Mouse (Mus musculus): ENCODE results near the gene Limd1. TPM values are rescaled to one million over a fixed set of nuclear protein-coding genes. Genes with fewer than 3 reads are reported as not detected.

The Limd1 gene
- total and polyA plus RNA-seq, 2 experiments from 2014 or later: 42.4 to 143 TPM

DNA sequence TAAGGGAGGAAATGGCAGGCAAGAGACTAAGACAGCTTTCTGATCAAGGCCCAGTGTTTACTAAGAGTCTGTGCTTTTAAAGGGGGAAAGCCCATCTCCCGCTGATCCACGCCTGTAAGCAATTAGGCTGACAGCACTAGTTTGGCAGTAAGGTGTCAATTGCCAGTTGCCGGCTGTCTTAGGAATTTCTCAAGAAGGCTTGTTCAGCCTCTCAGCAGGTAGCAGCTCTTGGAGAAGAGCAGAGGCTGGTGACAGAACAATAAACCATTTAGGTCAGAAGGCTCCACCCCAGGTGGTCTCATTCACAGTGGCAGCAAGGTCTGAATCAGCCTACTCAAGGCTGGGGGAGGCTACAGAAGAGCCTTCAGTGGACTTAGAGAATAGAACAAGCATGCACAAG lies 76.1 kb downstream of the Limd1 start:
- Histone ChIP-seq H3K27me3 (ENCODE audit: control insufficient read depth, insufficient read depth, low read length) (no peaks in the 10 kb centered on the region), H3K36me3 (replicated peaks; ENCODE audit: control insufficient read depth, insufficient read depth, low read length) (peaks cover 83% of the 10 kb centered on the region)
- WGBS: 70% methylated on average over 3 of the region's 3 CpGs

More for the DNA sequence above, 76.1 kb downstream of the Limd1 start:
- ATAC-seq (ENCODE audit: insufficient read depth, low read depth) (no peak), DNase-seq (ENCODE audit: low spot score) (no peak)
- Histone ChIP-seq H3K4me2 (ENCODE audit: low read depth, low read length) (no peak overlapping the region), H3K9ac (replicated peaks; ENCODE audit: low read depth, low read length) (no peak overlapping the region), H3K9me3 (replicated peaks; ENCODE audit: control insufficient read depth, low read length) (no peaks in the 10 kb centered on the region), H3K4me3 (ENCODE audit: low read depth, low read length) (no peak overlapping the region), H3K4me1 (ENCODE audit: control insufficient read depth, insufficient read depth) (no peaks in the 10 kb centered on the region), H3K27ac (ENCODE audit: low read depth) (no peak overlapping the region)
- TF ChIP-seq EP300 (IDR thresholded peaks at IDR 0.05; ENCODE audit: low read depth) (no peak), CTCF (IDR thresholded peaks at IDR 0.05; ENCODE audit: low read depth) (no peak)

Other genes with a start within 250 kb of the Limd1 start
- 34.3 and 34.7 TPM in 2 replicates for gene Tmem158, start 217.9 kb upstream of the Limd1 start, total RNA-seq (2014; rRNA removed; ENCODE audit: low replicate concordance)
- gene Tmem158, start 217.9 kb upstream of the Limd1 start, polyA plus RNA-seq (2015; fragmentation: Nextera tagmentation; extraction: Ambion mirVana): 8.6 and 8.9 TPM in 2 replicates
- 33.1 and 35.3 TPM in 2 replicates for gene Lars2, start 111.8 kb upstream of the Limd1 start, total RNA-seq (2014; rRNA removed; ENCODE audit: low replicate concordance)
- 950 and 986 TPM in 2 replicates for gene Lars2, start 111.8 kb upstream of the Limd1 start, polyA plus RNA-seq (2015; fragmentation: Nextera tagmentation; extraction: Ambion mirVana)
- 29.9 and 32.9 TPM in 2 replicates for gene Sacm1l, start 51.1 kb downstream of the Limd1 start, total RNA-seq (2014; rRNA removed; ENCODE audit: low replicate concordance)
- gene Sacm1l, start 51.1 kb downstream of the Limd1 start, polyA plus RNA-seq (2015; fragmentation: Nextera tagmentation; extraction: Ambion mirVana): 36.4 and 38.9 TPM in 2 replicates
- not detected in 2 replicates for gene Slc6a20b, start 153.9 kb downstream of the Limd1 start, total RNA-seq (2014; rRNA removed; ENCODE audit: low replicate concordance)
- gene Slc6a20b, start 153.9 kb downstream of the Limd1 start, polyA plus RNA-seq (2015; fragmentation: Nextera tagmentation; extraction: Ambion mirVana): 0.10 TPM in 2 replicates
- 1.2 and 4.8 TPM in 2 replicates for gene Ccr9, start 199.7 kb downstream of the Limd1 start, total RNA-seq (2014; rRNA removed; ENCODE audit: low replicate concordance)
- 0.04 and 0.08 TPM in 2 replicates for gene Ccr9, start 199.7 kb downstream of the Limd1 start, polyA plus RNA-seq (2015; fragmentation: Nextera tagmentation; extraction: Ambion mirVana)
- not detected in 2 replicates for gene Slc6a20a, start 200.2 kb downstream of the Limd1 start, total RNA-seq (2014; rRNA removed; ENCODE audit: low replicate concordance)
- not detected in 2 replicates for gene Slc6a20a, start 200.2 kb downstream of the Limd1 start, polyA plus RNA-seq (2015; fragmentation: Nextera tagmentation; extraction: Ambion mirVana)
- 11.2 and 28.4 TPM in 2 replicates for gene Lztfl1, start 239.0 kb downstream of the Limd1 start, total RNA-seq (2014; rRNA removed; ENCODE audit: low replicate concordance)
- 36.2 and 37.7 TPM in 2 replicates for gene Lztfl1, start 239.0 kb downstream of the Limd1 start, polyA plus RNA-seq (2015; fragmentation: Nextera tagmentation; extraction: Ambion mirVana)

All from heart, postnatal 0 days (tissue).